Mouse (Mus musculus): ENCODE measurements around the gene St3gal3. TPM values are rescaled to one million over a fixed set of nuclear protein-coding genes. Genes with fewer than 3 reads are reported as not detected.
A peak's percentile ranks its signal among the peaks of the same experiment; 100 is the strongest.

The St3gal3 gene
- total RNA-seq, 1 experiment from 2014 or later, result 5.5 TPM

GRCm38 (mm10) chr4:118099637-118100364 lies 34.9 kb downstream of the St3gal3 start:
- ATAC-seq (ENCODE audit: extremely low read depth, insufficient number of reproducible peaks, low FRiP score, poor library complexity, severe bottlenecking), result no peak

GRCm38 (mm10) chr4:118098571-118098970 lies 36.1 kb downstream of the St3gal3 start:
- no peak for ATAC-seq (ENCODE audit: extremely low read depth, insufficient number of reproducible peaks, low FRiP score, poor library complexity, severe bottlenecking)

GRCm38 (mm10) chr4:118096069-118096468 lies 38.6 kb downstream of the St3gal3 start:
- ATAC-seq (ENCODE audit: extremely low read depth, insufficient number of reproducible peaks, low FRiP score, poor library complexity, severe bottlenecking), result no peak

DNA sequence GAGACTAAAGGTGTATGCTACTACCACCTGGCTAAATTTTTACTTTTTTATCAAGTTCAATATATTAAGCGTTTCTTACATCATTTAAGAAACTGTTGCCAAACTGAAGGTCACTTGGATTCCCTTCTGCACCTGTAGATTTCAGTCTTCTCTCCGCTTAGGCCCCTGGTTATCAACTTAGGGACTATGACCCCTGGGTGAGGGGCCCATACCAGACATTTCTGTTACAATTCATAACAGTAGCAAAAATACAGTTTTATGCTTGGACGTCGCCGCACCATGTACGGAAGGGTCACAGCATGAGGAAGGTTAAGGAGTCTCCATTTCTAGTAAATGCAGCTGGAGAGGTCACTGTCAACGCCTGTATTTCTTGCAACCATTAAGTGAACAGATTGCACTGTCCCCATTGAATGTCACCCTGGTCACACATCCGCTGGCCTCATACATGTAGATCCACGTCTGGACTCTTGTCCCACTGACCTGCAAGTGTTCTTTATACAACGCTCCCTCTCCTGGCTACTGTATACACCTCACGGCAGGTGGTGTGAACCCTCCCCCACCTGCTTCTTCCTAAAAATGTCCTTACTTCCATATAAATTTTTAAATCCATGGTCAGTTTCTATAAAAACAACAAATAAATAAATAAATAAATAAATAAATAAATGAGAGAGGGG lies 41.8 kb downstream of the St3gal3 start:
- no peak for ATAC-seq (ENCODE audit: extremely low read depth, insufficient number of reproducible peaks, low FRiP score, poor library complexity, severe bottlenecking)

DNA sequence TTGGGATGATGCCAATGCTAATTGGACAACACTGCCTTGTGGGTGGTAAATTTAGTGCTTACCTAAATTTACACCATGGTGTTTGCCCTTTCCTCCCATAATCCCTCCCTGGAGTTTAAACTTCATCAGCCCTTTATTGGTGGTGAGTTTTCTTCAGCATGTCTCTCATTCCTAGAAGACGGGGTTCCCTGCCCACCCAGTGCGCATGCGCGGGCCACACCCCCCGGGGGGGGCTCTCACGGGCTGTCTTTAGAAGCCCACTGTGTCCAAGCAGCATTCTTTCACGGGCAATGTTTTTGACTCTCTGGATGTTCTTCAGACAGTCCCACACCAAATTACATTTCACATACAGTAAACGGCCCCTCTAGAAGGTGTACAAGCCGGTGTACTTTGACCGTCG lies 44.3 kb downstream of the St3gal3 start:
- no peak for ATAC-seq (ENCODE audit: extremely low read depth, insufficient number of reproducible peaks, low FRiP score, poor library complexity, severe bottlenecking)

DNA sequence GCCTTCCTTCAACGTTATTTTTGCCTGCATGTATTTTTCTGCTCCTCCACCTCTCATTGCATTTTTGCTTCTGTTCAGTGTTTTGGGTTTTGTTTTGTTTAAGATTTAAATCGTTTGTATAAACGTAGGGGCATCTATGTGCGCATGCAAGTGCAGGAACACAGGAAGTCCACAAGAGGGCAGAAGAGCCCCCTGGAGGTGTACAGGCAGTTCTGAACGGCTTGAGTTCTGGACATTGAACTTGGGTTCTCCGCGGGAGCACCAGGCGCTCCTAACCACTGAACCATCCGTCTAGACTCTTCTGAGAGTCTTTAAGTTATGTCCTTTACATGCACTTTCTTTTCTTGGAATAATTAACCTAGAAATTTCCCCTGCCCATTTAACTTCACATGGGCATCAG lies 44.8 kb downstream of the St3gal3 start:
- 0 out of 2 replicates have a peak, but pooled peaks have one; percentile 45 for ATAC-seq (ENCODE audit: extremely low read depth, insufficient number of reproducible peaks, low FRiP score, poor library complexity, severe bottlenecking)

- no peak for ATAC-seq (ENCODE audit: extremely low read depth, insufficient number of reproducible peaks, low FRiP score, poor library complexity, severe bottlenecking)
These were observed 45.9 kb downstream of the St3gal3 start for GRCm38 (mm10) chr4:118088771-118089170.

DNA sequence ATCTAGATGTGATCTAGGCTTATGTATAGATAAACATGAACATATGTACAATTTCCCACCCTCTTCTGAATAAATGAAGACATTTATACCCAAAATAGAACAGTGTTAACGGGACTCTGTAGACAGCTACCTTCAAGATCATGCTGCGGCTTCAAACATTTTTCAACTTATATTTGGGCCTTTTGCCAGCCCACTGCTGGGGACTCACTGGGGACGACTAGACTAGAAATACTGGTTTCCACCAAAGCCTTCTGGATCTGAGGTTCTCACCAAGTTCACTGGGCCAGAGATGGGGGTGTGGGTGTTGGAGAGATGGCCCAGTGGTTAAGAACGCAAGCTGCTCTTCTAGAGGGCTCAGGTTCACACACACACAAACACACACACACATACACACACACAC lies 49.7 kb downstream of the St3gal3 start:
- no peak for ATAC-seq (ENCODE audit: extremely low read depth, insufficient number of reproducible peaks, low FRiP score, poor library complexity, severe bottlenecking)

GRCm38 (mm10) chr4:118083217-118083951 lies 51.3 kb downstream of the St3gal3 start:
- peak; percentile 70; the same call in 1 of the 2 replicates for ATAC-seq (ENCODE audit: extremely low read depth, insufficient number of reproducible peaks, low FRiP score, poor library complexity, severe bottlenecking)

DNA sequence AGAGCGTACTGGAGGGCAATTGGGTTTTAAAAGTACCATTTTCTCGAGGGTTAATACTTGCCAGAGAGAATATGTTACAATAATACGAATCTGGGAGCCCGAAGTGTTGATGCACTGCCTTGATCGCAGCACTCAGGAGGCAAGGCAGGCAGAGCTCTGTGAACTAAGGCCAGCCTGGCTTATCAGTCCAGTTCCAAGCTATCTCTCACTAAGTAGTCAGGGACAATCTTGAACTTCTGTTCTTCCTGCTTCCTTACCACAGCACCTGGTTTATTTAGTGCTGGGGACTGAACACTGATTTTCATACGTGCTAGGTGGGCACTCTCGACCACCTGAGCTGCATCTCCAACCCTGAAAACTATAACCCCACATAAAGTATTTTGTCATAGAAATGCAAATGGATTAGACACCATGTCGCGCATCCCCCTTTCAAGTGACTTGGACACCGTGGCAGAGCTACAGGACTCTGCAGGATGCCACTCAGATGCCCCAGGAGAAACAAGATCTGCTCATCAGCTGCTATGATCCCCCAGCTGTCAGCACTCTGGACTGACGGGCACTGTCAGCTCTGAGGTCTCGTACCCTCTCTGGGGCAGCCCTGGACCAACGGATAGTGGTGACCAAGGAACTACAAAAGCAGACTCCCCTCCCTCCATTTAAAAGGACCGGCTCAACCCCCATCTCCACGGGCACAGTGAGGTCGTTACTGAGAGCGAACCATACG lies 52.9 kb downstream of the St3gal3 start:
- ATAC-seq (ENCODE audit: extremely low read depth, insufficient number of reproducible peaks, low FRiP score, poor library complexity, severe bottlenecking), result no peak

GRCm38 (mm10) chr4:118080481-118080880 lies 54.2 kb downstream of the St3gal3 start:
- no peak for ATAC-seq (ENCODE audit: extremely low read depth, insufficient number of reproducible peaks, low FRiP score, poor library complexity, severe bottlenecking)

DNA sequence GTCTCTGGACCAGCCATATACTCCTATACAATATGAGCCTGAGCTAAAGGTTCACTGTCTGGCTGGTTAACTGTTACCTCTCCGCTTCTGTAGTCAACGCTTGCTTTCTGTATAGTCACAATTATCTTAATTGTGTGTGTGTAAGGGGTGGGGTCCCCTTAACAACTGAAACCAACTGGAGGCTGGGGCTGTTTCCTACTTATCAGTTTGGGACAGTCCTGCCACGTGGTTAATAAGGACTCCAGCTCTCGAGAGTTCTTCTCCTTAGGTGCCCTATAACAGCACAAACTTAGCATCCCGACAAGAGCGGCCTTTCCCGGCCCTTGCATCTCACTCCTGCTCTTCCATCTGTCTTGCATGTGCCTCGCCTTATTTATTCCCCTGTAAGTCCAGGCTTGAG lies 55.5 kb downstream of the St3gal3 start:
- ATAC-seq (ENCODE audit: extremely low read depth, insufficient number of reproducible peaks, low FRiP score, poor library complexity, severe bottlenecking), result no peak

DNA sequence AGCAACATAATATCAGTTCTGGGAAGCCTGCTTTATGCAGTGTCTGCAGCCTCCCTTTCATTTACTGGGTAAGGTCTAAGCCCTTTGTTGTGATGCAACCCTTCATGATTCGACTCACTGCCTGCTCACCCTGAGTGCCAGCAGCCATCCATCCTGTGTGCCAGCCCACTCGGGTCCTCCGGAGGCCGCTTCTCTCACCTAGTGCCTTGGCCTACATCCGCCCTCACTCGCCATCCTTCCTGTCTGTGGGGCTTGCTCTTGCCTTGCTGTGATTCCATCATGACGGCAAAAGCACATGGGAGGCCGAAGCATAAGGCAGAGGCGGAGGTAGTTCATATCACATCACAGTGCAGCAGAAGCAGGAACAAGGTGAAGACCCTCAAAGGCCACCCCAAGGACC lies 56.1 kb downstream of the St3gal3 start:
- ATAC-seq (ENCODE audit: extremely low read depth, insufficient number of reproducible peaks, low FRiP score, poor library complexity, severe bottlenecking), result no peak

DNA sequence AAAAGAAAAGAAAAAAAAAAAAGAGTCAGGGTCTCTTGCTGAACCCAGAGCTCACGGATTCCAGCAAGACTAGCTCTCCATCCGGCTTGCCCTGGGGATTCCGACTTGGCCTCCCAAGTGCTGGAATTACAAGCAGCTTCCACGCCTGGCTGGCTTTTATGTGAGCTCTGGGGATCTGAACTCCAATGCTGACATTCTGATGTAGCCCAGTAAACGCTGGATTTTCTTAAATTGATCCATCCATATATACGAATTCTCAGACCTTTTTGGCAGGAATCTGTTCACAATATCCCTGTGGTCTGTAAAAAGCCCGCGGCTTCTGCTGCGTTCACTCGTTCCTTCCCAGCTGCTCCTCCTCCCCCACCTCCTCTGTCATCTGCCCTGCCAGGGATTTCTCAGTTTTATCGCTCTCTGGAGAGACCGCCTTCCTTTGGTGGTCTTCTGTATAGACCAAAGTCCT lies 57.4 kb downstream of the St3gal3 start:
- ATAC-seq (ENCODE audit: extremely low read depth, insufficient number of reproducible peaks, low FRiP score, poor library complexity, severe bottlenecking), result no peak

GRCm38 (mm10) chr4:118076648-118077047 lies 58.1 kb downstream of the St3gal3 start:
- no peak for ATAC-seq (ENCODE audit: extremely low read depth, insufficient number of reproducible peaks, low FRiP score, poor library complexity, severe bottlenecking)

DNA sequence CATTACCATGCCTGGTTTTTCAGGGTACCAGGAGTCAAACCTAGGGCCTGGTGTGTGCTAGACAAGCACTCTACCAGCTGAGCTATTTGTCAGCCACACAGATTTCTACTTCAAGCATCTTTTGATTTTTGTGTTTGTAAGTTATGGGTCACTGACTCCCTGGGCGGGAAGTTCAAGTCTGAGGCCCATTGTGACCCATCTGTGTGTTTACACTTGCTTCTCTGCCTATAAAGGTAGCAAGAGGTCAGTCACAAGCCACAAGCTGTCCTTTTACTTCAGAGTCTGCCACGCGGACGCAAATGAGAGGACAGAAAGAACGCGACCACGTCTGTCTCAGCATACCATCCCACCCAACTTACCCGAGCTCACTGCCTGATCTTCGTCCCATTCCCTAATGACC lies 59.4 kb downstream of the St3gal3 start:
- ATAC-seq (ENCODE audit: extremely low read depth, insufficient number of reproducible peaks, low FRiP score, poor library complexity, severe bottlenecking), result no peak

DNA sequence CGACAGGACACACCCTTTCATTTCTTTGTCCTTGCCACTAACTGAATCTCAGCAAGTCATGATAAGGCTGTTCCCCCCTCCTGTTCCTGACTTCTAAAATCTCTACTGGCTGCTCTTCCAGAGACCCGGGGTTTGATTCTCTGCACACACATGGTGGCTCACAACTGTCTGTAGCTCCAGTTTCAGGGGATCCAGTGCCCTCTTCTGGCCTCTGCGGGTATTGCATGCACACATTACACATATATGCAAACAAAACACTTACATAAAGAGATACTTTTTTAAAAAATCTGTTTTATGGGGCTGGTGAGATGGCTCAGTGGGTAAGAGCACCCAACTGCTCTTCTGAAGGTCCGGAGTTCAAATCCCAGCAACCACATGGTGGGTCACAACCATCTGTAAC lies 60.5 kb downstream of the St3gal3 start:
- no peak for ATAC-seq (ENCODE audit: extremely low read depth, insufficient number of reproducible peaks, low FRiP score, poor library complexity, severe bottlenecking)

DNA sequence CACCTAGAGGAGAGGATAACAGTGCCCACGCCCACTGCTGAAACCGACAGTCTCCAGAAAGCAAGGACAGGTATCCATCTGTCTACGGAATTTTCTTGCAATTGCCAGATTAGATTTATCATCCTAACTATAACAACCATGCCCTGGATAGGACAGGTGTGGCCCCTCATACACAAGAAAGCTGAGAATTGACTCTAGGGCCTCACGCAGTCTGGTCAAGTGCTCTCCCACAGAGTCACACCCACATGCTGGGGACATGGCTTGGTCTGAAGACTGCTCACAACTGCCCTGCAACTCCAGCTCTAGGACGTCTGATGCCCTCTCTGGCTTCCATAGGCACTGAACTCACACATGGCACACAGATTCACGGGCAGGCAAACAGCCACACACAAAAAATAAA lies 61.6 kb downstream of the St3gal3 start:
- ATAC-seq (ENCODE audit: extremely low read depth, insufficient number of reproducible peaks, low FRiP score, poor library complexity, severe bottlenecking), result no peak

DNA sequence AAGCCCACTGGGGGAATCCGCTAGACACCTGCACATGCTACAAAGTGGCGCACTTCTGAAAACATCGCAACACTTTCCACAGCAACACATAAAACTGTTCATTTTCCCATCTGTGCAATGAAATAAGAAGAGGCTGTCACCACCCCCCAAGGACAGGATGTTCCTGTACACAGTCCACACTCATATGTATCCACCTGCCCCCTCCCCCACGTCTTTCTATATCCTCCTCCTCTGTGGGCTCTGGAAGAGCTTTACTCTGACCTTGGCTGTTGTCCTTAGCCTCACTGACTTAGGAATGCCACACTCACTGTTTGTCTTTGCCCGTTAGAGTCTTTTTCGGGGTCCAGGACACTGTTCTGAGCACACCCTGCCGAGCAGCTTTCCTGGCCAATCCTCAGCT lies 62.8 kb downstream of the St3gal3 start:
- no peak for ATAC-seq (ENCODE audit: extremely low read depth, insufficient number of reproducible peaks, low FRiP score, poor library complexity, severe bottlenecking)

Data from neutrophil, adult 5-6 weeks (primary cell).